Mouse (Mus musculus) limb, embryonic 13.5 days (tissue): ENCODE results near the gene Dnajb8. TPM values are rescaled to one million over a fixed set of nuclear protein-coding genes. Genes with fewer than 3 reads are reported as not detected.

Experiments
- ATAC-seq: fragments of 200-750 bp; cut with Nextera tagmentation; 2 replicates; pipeline ENCODE4 v1.8.0; 2017; ENCODE audit warnings: low read depth, moderate number of reproducible peaks, moderate TSS enrichment; ENCODE audit not compliant: low FRiP score
- H3K27ac ChIP-seq: fragments of 300-500 bp; sonication (generic); 2 replicates; pipeline ENCODE4 v1.5.1; 2015; ENCODE audit warnings: inconsistent platforms, mild to moderate bottlenecking, moderate library complexity
- H3K27me3 ChIP-seq: fragments of 300-500 bp; sonication (generic); 2 replicates; pipeline ENCODE4 v1.6.1; 2015; ENCODE audit warnings: mild to moderate bottlenecking, inconsistent platforms
- H3K36me3 ChIP-seq: fragments of 300-500 bp; sonication (generic); 2 replicates; pipeline ENCODE4 v1.6.1; 2015; ENCODE audit warnings: inconsistent platforms, mild to moderate bottlenecking, moderate library complexity
- H3K4me1 ChIP-seq: fragments of 300-500 bp; sonication (generic); 2 replicates; pipeline ENCODE4 v1.6.1; 2015; ENCODE audit warnings: inconsistent platforms
- H3K4me2 ChIP-seq: fragments of 300-500 bp; sonication (generic); replicated peaks from 2 replicates; pipeline ENCODE4 v1.6.1; 2015; ENCODE audit warnings: inconsistent platforms, mild to moderate bottlenecking, moderate library complexity
- H3K4me3 ChIP-seq: fragments of 300-500 bp; sonication (generic); 2 replicates; pipeline ENCODE4 v1.5.1; 2015; ENCODE audit warnings: moderate library complexity, mild to moderate bottlenecking, inconsistent platforms
- H3K9ac ChIP-seq: fragments of 300-500 bp; sonication (generic); 2 replicates; pipeline ENCODE4 v1.6.1; 2015; ENCODE audit warnings: mild to moderate bottlenecking, inconsistent platforms
- H3K9me3 ChIP-seq: fragments of 300-500 bp; sonication (generic); 2 replicates; pipeline ENCODE4 v1.6.1; 2016; ENCODE audit warnings: inconsistent platforms
- WGBS: fragments of 180-500 bp; shearing (Covaris S2); methylation state at CpG from one replicate; pipeline ENCODE4 v1.1.7; 2015; 5-methylcytosine and 5-hydroxymethylcytosine counted together
- polyA plus RNA-seq: library from polyadenylated mRNA; unstranded; fragments of >200 nt; fragmentation: Nextera tagmentation; extraction: Ambion mirVana; gene quantifications from 2 replicates; pipeline ENCODE4 v1.2.1, GENCODE M21; 2015

Gene Dnajb8
- not detected in 2 replicates for polyA plus RNA-seq

DNA sequence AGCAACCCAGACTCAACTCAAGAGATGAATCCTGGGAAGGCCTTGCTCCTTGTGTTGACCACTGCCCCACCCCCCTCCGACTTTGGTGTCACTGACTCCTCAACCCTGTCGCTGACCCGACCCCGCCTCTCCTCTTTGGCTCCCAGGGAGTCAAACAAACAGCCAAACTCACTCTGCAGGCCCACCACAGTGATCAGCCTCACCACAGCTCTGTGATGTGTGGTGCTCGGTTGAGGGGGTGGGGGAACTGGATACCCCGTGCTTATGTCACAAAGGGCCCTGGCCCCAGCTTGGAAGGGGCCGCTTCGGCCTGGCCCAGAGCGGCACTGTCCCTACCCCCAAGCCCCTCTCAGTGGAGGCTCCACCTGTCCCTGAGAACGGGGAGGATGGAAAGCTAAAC, at the start of gene Dnajb8:
Gene Dnajb8, plus strand, starts transcription at position 301 of the 400 bp plus-strand sequence.
- Histone ChIP-seq H3K27me3 (no peaks in the 10 kb centered on the region), H3K9me3 (peaks cover 5% of the 10 kb centered on the region; the same call in 1 of the 2 replicates), H3K36me3 (no peaks in the 10 kb centered on the region), H3K27ac (no peak within 1 kb of the TSS), H3K4me1 (no peaks in the 10 kb centered on the region), H3K9ac (no peak within 1 kb of the TSS), H3K4me2 (no peak within 1 kb of the TSS), H3K4me3 (no peak within 1 kb of the TSS)
- ATAC-seq: no peak
- 53% methylated on average over 10 of the region's 10 CpGs for WGBS

DNA sequence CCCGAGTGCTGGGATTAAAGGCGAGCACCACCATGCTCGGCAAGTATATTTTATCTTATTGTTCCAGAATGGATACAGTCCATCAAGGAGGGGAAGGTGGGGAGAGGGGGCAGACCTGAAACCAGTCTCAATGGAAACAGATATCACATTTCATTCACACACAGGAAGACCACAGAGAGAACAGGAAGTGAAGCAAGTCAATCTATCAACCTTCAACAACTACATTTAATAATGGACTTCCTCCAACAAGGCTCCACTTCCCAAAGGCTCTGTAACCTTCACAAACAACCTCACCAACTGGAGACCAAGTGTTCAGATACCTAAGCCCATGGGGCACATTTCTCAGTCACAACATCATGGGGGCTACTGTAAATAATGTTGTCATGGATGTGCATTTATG, 47.9 kb upstream of the Dnajb8 start:
- Histone ChIP-seq H3K4me2 (no peak overlapping the region), H3K9ac (no peak overlapping the region), H3K4me3 (no peak overlapping the region), H3K27ac (no peak overlapping the region), H3K9me3 (peaks cover 25% of the 10 kb centered on the region; the same call in 1 of the 2 replicates), H3K36me3 (no peaks in the 10 kb centered on the region), H3K4me1 (no peaks in the 10 kb centered on the region), H3K27me3 (no peaks in the 10 kb centered on the region)
- WGBS: 90% methylated on average over 3 of the region's 3 CpGs
- ATAC-seq: no peak

DNA sequence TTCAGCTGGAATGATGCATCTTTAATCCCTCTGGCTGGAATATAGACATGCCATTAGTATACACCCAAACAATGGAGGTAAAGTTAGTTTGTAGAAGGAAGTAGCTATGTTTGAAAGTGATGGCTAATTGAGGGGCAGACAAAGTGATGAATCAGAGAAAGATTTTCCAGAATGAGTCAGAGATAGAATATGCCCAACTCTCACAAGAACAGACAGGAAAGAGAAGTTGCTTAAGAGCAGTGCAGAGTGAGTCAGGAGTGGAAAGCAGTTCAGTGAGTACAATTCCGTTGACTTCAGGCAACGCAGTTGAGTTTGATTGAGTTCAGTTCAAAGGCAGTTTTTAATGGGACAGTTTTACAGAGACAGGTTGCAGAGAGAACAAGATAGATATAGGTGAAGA, 47.4 kb upstream of the Dnajb8 start:
- Histone ChIP-seq H3K27ac (no peak overlapping the region), H3K9ac (no peak overlapping the region), H3K4me1 (no peaks in the 10 kb centered on the region), H3K9me3 (peaks cover 25% of the 10 kb centered on the region; the same call in 1 of the 2 replicates), H3K27me3 (no peaks in the 10 kb centered on the region), H3K36me3 (no peaks in the 10 kb centered on the region), H3K4me2 (no peak overlapping the region), H3K4me3 (no peak overlapping the region)
- WGBS: 82% methylated on average over 2 of the region's 2 CpGs
- no peak for ATAC-seq

DNA sequence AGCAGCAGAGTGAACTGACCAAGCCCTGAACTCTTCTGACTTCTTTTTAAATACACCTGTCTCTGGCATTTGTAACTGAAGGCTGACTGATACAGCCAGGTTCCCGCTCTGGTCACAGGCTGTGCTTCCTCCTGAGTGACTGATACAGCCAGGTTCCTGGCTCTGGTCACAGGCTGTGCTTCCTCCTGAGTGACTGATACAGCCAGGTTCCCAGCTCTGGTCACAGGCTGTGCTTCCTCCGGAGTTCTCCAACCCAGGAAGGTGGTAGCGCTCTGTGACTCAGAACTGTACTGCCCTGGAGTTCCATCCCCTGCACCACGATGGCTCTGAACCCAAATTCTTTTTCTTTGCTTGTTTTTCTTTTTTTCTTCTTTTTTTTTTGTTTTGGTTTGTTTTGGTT, 37.4 kb upstream of the Dnajb8 start:
- WGBS: 82% methylated on average over 4 of the region's 4 CpGs
- no peak for ATAC-seq
- no peak overlapping the region for H3K27ac ChIP-seq

DNA sequence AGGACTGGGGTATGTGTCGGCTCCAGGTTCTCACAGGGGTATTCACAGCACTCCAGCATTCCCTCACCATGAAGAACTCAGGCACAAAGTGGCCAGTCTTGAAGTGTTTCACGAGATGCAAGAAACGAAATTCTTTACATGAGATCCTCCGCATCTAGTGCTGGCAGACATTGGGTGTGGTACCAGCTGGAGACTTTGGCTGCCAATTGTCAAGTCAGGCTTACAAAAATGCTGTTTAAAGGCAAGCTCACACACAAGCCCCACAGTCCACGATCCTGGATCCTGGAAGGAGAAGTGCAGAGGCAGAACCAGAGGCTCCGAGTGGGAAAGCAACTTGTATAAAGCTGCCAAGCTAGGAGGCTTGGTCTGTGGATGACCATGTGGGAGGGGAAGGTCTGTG, 33.9 kb upstream of the Dnajb8 start:
- Histone ChIP-seq H3K4me1 (peaks cover 10% of the 10 kb centered on the region), H3K4me2 (no peak overlapping the region), H3K4me3 (no peak overlapping the region), H3K27me3 (peaks cover 76% of the 10 kb centered on the region), H3K36me3 (no peaks in the 10 kb centered on the region), H3K9ac (no peak overlapping the region), H3K27ac (no peak overlapping the region), H3K9me3 (no peaks in the 10 kb centered on the region)
- 74% methylated on average over 6 of the region's 6 CpGs for WGBS
- no peak for ATAC-seq

More for the DNA sequence above, 37.4 kb upstream of the Dnajb8 start:
- Histone ChIP-seq H3K4me2 (no peak overlapping the region), H3K4me1 (peaks cover under 1% of the 10 kb centered on the region; the same call in 1 of the 2 replicates), H3K27me3 (peaks cover 42% of the 10 kb centered on the region), H3K36me3 (no peaks in the 10 kb centered on the region), H3K9ac (no peak overlapping the region), H3K9me3 (no peaks in the 10 kb centered on the region), H3K4me3 (no peak overlapping the region)

DNA sequence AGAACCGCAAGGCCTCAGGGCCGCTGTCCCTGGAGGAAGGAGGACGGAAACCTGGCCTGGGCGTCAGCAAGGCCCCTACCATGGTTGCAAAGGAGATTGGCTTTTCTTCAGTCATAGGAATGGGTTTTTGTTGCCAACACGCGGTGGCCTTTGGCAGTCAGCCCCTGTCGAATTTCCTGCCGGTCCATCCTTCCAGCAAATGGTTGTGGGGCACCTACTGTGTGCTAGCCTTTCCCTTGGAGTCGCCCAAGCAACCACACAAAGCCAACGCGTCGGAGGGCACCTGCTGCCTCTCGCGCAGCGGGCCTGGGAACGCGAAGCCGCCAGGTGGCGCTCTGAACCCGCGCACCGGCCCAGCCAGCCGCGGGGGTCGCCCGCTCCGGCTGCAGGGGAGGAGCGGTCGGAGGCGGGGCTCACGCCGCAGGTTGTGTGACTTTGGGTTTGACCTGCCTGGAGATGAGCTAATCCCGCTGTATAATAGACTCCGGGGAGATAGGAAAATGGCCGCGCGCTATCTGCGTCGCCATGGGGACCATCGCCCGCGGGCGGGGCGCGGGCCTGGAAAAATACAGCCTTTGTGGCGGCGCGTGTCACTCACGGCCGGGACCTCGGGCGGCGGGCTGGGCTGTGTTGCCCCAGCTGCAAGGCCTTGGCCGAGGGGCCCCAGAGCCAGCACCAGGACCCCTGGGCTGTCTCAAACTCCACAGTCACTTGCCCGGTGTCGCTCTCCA, 32.6 kb upstream of the Dnajb8 start:
- no peak overlapping the region for H3K27ac ChIP-seq
- H3K9ac ChIP-seq: peak overlapping the region; percentile 43; the same call in 1 of the 2 replicates
- peak overlapping the region; percentile 53 for H3K4me3 ChIP-seq

DNA sequence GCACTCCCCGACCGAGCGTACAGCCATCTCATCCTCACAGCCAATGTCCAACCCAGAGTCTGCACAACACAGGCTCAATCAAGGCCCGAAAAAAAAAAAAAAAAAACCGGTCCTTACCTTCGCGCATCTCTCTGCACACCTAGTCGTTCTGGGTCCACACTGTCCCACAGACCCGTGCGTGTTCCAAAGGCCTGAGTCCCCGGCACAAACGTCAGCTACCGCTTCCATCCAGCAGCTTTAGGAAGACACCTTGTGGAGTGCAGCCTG, 32.1 kb upstream of the Dnajb8 start:
- Histone ChIP-seq H3K27ac (no peak overlapping the region), H3K4me2 (peak overlapping the region; percentile 92), H3K27me3 (peaks cover 93% of the 10 kb centered on the region), H3K4me3 (peak overlapping the region; percentile 53), H3K9me3 (no peaks in the 10 kb centered on the region), H3K4me1 (peaks cover 23% of the 10 kb centered on the region), H3K36me3 (no peaks in the 10 kb centered on the region), H3K9ac (peak overlapping the region; percentile 43; the same call in 1 of the 2 replicates)
- WGBS: 2% methylated on average over 13 of the region's 13 CpGs
- no peak for ATAC-seq

More for the DNA sequence above, 32.6 kb upstream of the Dnajb8 start:
- Histone ChIP-seq H3K4me2 (peak overlapping the region; percentile 92), H3K4me1 (peaks cover 22% of the 10 kb centered on the region), H3K36me3 (no peaks in the 10 kb centered on the region), H3K27me3 (peaks cover 88% of the 10 kb centered on the region), H3K9me3 (no peaks in the 10 kb centered on the region)
- ATAC-seq: peak; percentile 63
- WGBS: 2% methylated on average over 56 of the region's 56 CpGs

DNA sequence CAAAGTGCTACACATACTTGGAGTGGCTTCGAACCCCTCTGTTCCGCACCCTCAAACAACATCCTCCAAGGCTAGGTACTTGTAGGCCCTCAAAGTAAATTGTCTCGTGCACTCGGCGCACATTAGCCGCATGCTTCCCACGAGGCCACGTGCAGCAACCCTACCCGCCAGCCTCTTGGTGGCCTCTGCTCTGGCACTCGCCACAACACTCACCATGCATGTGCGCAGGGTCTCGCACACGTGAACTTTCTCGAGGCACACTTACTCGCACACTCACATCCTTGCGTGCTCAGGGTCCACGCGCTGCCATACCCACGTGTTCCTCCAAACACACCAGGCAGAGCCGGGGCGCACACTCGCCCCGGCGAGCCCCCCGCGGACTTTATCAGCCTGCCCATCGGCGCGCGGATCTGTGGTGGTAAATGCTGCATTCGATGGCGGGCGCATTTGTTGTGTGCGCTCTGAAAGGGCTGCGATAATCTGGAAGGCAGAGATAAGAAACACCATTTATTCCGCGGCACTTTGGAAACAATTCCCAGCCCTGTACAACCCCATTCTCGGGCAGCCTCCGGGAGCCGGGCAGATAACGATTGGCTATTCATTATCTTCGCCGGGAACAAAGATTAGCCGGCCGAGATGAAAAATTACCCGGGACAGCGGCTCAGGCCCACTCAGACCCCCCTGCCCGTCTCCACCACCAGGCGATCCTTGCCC, 31.6 kb upstream of the Dnajb8 start:
- Histone ChIP-seq H3K9me3 (no peaks in the 10 kb centered on the region), H3K4me2 (peak overlapping the region; percentile 92), H3K27ac (no peak overlapping the region), H3K4me3 (peak overlapping the region; percentile 53), H3K36me3 (no peaks in the 10 kb centered on the region), H3K27me3 (peaks cover 98% of the 10 kb centered on the region), H3K9ac (no peak overlapping the region), H3K4me1 (peaks cover 23% of the 10 kb centered on the region)
- no peak for ATAC-seq
- WGBS: 2% methylated on average over 49 of the region's 49 CpGs

DNA sequence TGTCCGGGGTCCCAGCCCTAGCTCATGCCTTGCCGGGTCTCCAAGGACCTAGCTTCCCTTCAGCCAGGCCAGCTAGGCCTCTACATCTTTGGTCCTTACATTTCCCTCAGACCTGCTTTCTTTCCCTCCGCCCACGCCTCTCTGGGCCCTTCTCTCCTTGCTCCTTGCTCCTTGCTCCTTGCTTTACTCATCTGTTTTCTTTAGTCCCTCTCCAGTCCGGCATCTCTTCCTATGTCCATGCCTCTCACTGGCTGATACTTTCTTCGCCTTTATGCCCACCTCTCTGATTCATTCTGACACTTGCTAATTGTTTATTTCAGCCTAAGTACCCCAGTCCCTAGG, 31.1 kb upstream of the Dnajb8 start:
- no peak overlapping the region for H3K9ac ChIP-seq
- peaks cover 23% of the 10 kb centered on the region for H3K4me1 ChIP-seq
- no peak overlapping the region for H3K27ac ChIP-seq
- H3K36me3 ChIP-seq: no peaks in the 10 kb centered on the region
- no peak for ATAC-seq
- no peaks in the 10 kb centered on the region for H3K9me3 ChIP-seq
- H3K4me3 ChIP-seq: no peak overlapping the region
- WGBS: 20% methylated on average over 6 of the region's 6 CpGs
- H3K4me2 ChIP-seq: no peak overlapping the region
- H3K27me3 ChIP-seq: peaks cover 98% of the 10 kb centered on the region

DNA sequence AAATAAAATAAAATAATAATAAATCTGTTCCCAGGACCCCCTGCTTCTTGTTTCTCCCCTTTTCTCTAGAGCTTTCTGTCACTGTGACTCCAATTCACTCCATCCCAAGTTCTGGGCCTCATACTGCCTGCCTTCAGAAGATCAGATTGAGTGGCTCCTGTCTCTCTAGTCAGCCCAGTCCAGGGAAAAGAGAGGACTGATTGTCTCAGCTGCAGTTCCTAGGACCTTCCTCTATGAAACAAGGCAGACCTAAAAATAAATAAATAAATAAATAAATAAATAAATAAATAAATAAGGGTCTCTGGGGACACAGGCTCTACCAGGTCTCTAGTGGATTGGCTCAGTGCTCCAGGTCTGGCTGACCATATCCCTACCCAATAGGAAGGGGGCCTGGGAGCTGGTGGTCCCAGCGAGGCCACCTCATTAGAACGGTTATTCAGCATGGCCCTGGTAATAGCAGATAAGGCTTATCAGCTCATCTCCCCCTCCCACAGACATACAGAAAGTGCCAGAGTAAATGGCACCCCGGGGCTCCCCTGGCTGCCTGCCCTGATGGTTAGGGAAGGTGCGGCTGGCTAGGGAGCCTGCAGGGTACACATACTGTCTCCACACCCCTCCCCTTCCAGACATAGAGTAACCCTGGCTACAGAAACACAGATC, 30.5 kb upstream of the Dnajb8 start:
- Histone ChIP-seq H3K9me3 (no peaks in the 10 kb centered on the region), H3K4me3 (no peak overlapping the region), H3K9ac (no peak overlapping the region), H3K36me3 (no peaks in the 10 kb centered on the region), H3K4me2 (no peak overlapping the region), H3K27ac (no peak overlapping the region), H3K27me3 (peaks cover 98% of the 10 kb centered on the region), H3K4me1 (peaks cover 29% of the 10 kb centered on the region)
- WGBS: 6% methylated on average over 4 of the region's 4 CpGs
- no peak for ATAC-seq

DNA sequence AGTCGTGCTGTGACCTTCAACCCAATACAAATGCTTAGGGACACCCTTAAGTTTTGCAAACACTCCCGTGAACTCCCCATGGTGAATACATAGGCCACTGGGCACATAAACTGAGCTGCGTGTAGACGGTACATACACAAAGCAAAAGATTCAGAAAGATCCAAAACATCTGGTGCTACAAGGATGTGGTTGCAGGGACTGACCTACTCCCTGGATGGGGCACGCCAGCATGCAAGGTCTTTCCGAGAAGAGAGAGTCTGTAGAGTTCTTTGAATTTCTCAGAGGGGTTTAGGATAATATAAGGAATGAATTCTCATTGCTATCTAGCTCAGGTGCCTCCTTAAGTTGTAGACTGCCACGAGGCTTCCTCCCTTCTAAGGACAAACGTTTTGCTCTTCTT, 29.3 kb upstream of the Dnajb8 start:
- H3K4me2 ChIP-seq: no peak overlapping the region
- H3K9ac ChIP-seq: no peak overlapping the region
- no peaks in the 10 kb centered on the region for H3K36me3 ChIP-seq
- peaks cover 41% of the 10 kb centered on the region for H3K4me1 ChIP-seq
- ATAC-seq: no peak
- H3K9me3 ChIP-seq: no peaks in the 10 kb centered on the region
- 11% methylated on average over 8 of the region's 8 CpGs for WGBS
- no peak overlapping the region for H3K4me3 ChIP-seq
- no peak overlapping the region for H3K27ac ChIP-seq
- peaks cover 100% of the 10 kb centered on the region for H3K27me3 ChIP-seq

DNA sequence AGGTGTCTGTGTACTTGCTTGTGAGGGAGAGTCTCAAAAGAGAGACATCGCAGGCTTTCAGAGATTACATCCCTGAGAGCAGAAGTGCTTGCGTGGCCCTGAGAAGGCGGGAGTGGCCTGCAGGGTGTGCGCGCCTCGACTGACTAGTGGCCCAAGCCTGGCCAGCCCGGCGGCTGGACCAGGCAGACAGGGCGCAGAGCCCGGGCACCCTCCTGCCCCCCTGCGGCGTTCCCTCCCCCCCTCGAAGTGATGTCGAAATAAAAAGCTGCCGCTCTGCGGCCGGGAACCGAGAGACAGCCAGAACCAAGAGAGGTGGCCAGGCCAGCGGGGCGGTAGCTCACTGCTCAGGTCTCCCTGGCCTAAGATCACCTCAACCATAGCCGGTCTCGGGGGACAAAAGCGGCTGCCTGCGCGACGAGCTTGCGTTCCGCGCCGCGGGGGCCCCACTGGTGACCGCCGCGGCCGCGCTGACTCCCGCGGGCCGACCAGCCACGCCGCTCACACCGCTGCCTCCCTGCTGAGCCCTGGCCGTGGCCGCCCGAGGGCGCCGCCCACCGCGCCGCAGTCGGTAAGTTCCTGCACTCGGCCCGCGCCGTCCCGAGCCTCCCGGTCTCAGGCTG, 28.5 kb upstream of the Dnajb8 start, which contains the start of gene Gata2:
Gene Gata2, plus strand, starts transcription at position 459 of the 620 bp plus-strand sequence.
- peak within 1 kb of the TSS; percentile 43 for H3K4me3 ChIP-seq
- peaks cover 48% of the 10 kb centered on the region for H3K4me1 ChIP-seq
- H3K4me2 ChIP-seq: peak within 1 kb of the TSS; percentile 72
- no peak for ATAC-seq
- no peaks in the 10 kb centered on the region for H3K9me3 ChIP-seq
- H3K27me3 ChIP-seq: peaks cover 100% of the 10 kb centered on the region
- WGBS: 0% methylated on average over 57 of the region's 57 CpGs
- no peak within 1 kb of the TSS for H3K27ac ChIP-seq
- no peaks in the 10 kb centered on the region for H3K36me3 ChIP-seq
- peak within 1 kb of the TSS; percentile 54 for H3K9ac ChIP-seq
